8 mouse cellular contexts compared by ENCODE assay signal in the genomic region with DNA sequence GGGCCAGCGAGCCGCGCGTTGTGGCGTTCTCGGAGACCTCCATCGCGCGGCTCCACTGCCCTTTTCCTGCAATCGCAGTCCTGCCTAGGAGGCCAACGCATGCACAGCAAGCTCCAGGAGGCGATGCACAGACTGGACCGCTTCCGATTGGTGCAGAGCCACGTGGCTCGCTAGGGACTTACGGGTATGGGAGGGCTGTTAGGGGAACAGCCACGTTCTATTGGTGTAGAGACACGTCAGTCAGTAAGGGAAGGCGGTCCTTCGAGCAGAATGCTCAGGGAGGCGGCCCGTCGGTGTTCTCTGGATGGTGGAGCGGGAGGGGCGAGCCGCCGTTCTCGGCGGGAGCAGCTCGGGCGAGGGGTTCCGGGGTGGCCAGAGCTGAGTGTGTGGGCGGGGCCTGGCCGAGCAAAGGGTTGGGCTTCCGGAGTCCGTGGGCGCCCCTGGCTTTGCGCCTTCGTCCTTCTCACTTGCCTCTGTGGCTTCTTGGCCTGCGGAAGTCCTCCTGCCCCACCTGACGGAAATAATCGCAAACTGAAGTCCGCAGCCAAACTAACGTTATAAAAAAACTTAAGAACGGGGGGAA. TPM values are rescaled to one million over a fixed set of nuclear protein-coding genes. Genes with fewer than 3 reads are reported as not detected.
DNase-seq lines count a peak whose midpoint lies in the region; ATAC-seq and TF ChIP-seq lines count a peak whose summit lies in the region.

Gene B3gntl1, minus strand, starts transcription at position 164 of the 583 bp plus-strand sequence.

- intact Hi-C loops in heart, postnatal 36 days (cut with DNase I), result loop anchor here (1.0 kb wide), 1 partner anchor 29 kb away; no protein-coding TSS in a partner anchor

- no peaks in the 10 kb centered on the region for H3K27me3 ChIP-seq in G1E (ENCODE audit: insufficient read depth, low read length)
- no peaks in the 10 kb centered on the region for H3K27me3 ChIP-seq in forebrain, embryonic 16.5 days (replicated peaks; ENCODE audit: control insufficient read depth, insufficient read depth, low read length)
- H3K27me3 ChIP-seq in lung, embryonic 14.5 days (ENCODE audit: insufficient read depth, low read length), result no peaks in the 10 kb centered on the region
- no peaks in the 10 kb centered on the region for H3K27me3 ChIP-seq in thymus, adult 2 months (ENCODE audit: control insufficient read depth, insufficient read depth, low read length)

- no peak for TF ChIP-seq CTCF in G1E (IDR thresholded peaks at IDR 0.05; ENCODE audit: low read depth, low read length)
- no peak for TF ChIP-seq CTCF in layer of hippocampus, adult 2 months (conservative IDR thresholded peaks at IDR 0.05)
- TF ChIP-seq CTCF in lung, embryonic 14.5 days (IDR thresholded peaks at IDR 0.05; ENCODE audit: low read depth), result no peak; the same call in 1 of the 2 replicates
- no peak for TF ChIP-seq CTCF in olfactory bulb, adult 2 months (IDR thresholded peaks at IDR 0.05; ENCODE audit: insufficient read depth, low read depth, low read length)
- 0 out of 2 replicates have a peak, but pooled peaks have one; percentile 36 for TF ChIP-seq CTCF in thymus, adult 2 months (IDR thresholded peaks at IDR 0.05; ENCODE audit: borderline replicate concordance, control insufficient read depth, extremely low read depth, insufficient read depth, low read length, poor library complexity)

- DNase-seq in G1E (ENCODE audit: low spot score), result peak; percentile 99
- DNase-seq in cerebellum, adult 18-20 months, result peak; percentile 99
- DNase-seq in heart, postnatal 36 days, result peak; percentile 100
- peak; percentile 99 for DNase-seq in layer of hippocampus, adult 2 months (ENCODE audit: low spot score in 2 of 2)
- DNase-seq in lung, embryonic 14.5 days, result peak; percentile 100
- DNase-seq in thymus, adult 2 months, result peak; percentile 99

- WGBS in forebrain, embryonic 16.5 days, result under 1% methylated on average over 46 of the region's 46 CpGs
- under 1% methylated on average over 46 of the region's 46 CpGs for WGBS in lung, embryonic 14.5 days
- WGBS in olfactory bulb, adult 2 months, result under 1% methylated on average over 46 of the region's 46 CpGs
- under 1% methylated on average over 46 of the region's 46 CpGs for WGBS in thymus, adult 2 months

- peaks cover 17% of the 10 kb centered on the region for H3K4me1 ChIP-seq in G1E (ENCODE audit: insufficient read depth, low read depth, low read length)
- H3K4me1 ChIP-seq in forebrain, embryonic 16.5 days (replicated peaks; ENCODE audit: control insufficient read depth, insufficient read depth, low read length), result peaks cover 9% of the 10 kb centered on the region; the same call in 1 of the 2 replicates
- no peaks in the 10 kb centered on the region for H3K4me1 ChIP-seq in lung, embryonic 14.5 days (ENCODE audit: insufficient read depth)
- peaks cover 2% of the 10 kb centered on the region; the same call in 1 of the 2 replicates for H3K4me1 ChIP-seq in olfactory bulb, adult 2 months (ENCODE audit: control insufficient read depth, insufficient read depth, low read length)
- H3K4me1 ChIP-seq in thymus, adult 2 months (replicated peaks; ENCODE audit: control insufficient read depth, insufficient read depth, low read length), result peaks cover 4% of the 10 kb centered on the region

- peak; percentile 93 for TF ChIP-seq POLR2A in olfactory bulb, adult 2 months (IDR thresholded peaks at IDR 0.05; ENCODE audit: insufficient read depth, low read depth, low read length)
- peak; percentile 48; the same call in 1 of the 2 replicates for TF ChIP-seq POLR2A in thymus, adult 2 months (IDR thresholded peaks at IDR 0.05; ENCODE audit: control insufficient read depth, extremely low read depth, insufficient read depth, low read length, poor library complexity)

- peak; percentile 99 for ATAC-seq in G1E (ENCODE audit: extremely low read depth, insufficient number of reproducible peaks, low FRiP score, poor library complexity, severe bottlenecking)
- peak; percentile 100 for ATAC-seq in forebrain, embryonic 16.5 days
- ATAC-seq in lung, embryonic 14.5 days (ENCODE audit: insufficient read depth), result peak; percentile 100

- H3K9me3 ChIP-seq in G1E (replicated peaks), result peaks cover 2% of the 10 kb centered on the region
- H3K9me3 ChIP-seq in forebrain, embryonic 16.5 days (ENCODE audit: control insufficient read depth, low read length), result no peaks in the 10 kb centered on the region
- no peaks in the 10 kb centered on the region for H3K9me3 ChIP-seq in lung, embryonic 14.5 days (ENCODE audit: low read depth, low read length)

- peak within 1 kb of the TSS; percentile 84 for H3K4me2 ChIP-seq in forebrain, embryonic 16.5 days (ENCODE audit: low read length)
- H3K4me2 ChIP-seq in lung, embryonic 14.5 days, result peak within 1 kb of the TSS; percentile 73

- peak within 1 kb of the TSS; percentile 77 for H3K9ac ChIP-seq in forebrain, embryonic 16.5 days (replicated peaks; ENCODE audit: low read depth, low read length)
- H3K9ac ChIP-seq in lung, embryonic 14.5 days, result peak within 1 kb of the TSS; percentile 72

- peak within 1 kb of the TSS; percentile 91 for H3K27ac ChIP-seq in forebrain, embryonic 16.5 days (ENCODE audit: low read length)
- peak within 1 kb of the TSS; percentile 96 for H3K27ac ChIP-seq in layer of hippocampus, adult 2 months
- H3K27ac ChIP-seq in lung, embryonic 14.5 days (ENCODE audit: low read depth), result peak within 1 kb of the TSS; percentile 92
- peak within 1 kb of the TSS; percentile 73 for H3K27ac ChIP-seq in olfactory bulb, adult 2 months (ENCODE audit: insufficient read depth, low read depth, low read length)
- H3K27ac ChIP-seq in thymus, adult 2 months (ENCODE audit: control insufficient read depth, insufficient read depth, low read length), result peak within 1 kb of the TSS; percentile 42; the same call in 1 of the 2 replicates

- peaks cover 20% of the 10 kb centered on the region for H3K36me3 ChIP-seq in G1E (replicated peaks)
- no peaks in the 10 kb centered on the region for H3K36me3 ChIP-seq in forebrain, embryonic 16.5 days (ENCODE audit: control insufficient read depth, insufficient read depth)
- peaks cover 6% of the 10 kb centered on the region; the same call in 1 of the 2 replicates for H3K36me3 ChIP-seq in lung, embryonic 14.5 days (ENCODE audit: insufficient read depth)
- no peaks in the 10 kb centered on the region for H3K36me3 ChIP-seq in thymus, adult 2 months (ENCODE audit: control insufficient read depth, insufficient read depth, low read length)

- peak within 1 kb of the TSS; percentile 95 for H3K4me3 ChIP-seq in G1E (ENCODE audit: low read depth, low read length)
- peak within 1 kb of the TSS; percentile 76 for H3K4me3 ChIP-seq in forebrain, embryonic 16.5 days (replicated peaks; ENCODE audit: low read length)
- H3K4me3 ChIP-seq in layer of hippocampus, adult 2 months, result peak within 1 kb of the TSS; percentile 96
- H3K4me3 ChIP-seq in lung, embryonic 14.5 days (ENCODE audit: low read depth, low read length), result peak within 1 kb of the TSS; percentile 69
- H3K4me3 ChIP-seq in olfactory bulb, adult 2 months (ENCODE audit: insufficient read depth, low read depth, low read length), result peak within 1 kb of the TSS; percentile 82
- peak within 1 kb of the TSS; percentile 69 for H3K4me3 ChIP-seq in thymus, adult 2 months (ENCODE audit: control insufficient read depth, insufficient read depth, low read length)

RNA-seq across cellular contexts. Expression of gene B3gntl1, which starts in this region (rescaled TPM):
- total RNA-seq in G1E (2014; fragmentation: Nextera tagmentation) (4.2 and 4.9 TPM in 2 replicates), G1E (2017) (7.4 and 8.0 TPM in 2 replicates)
- 1.6 and 2.2 TPM in 2 replicates for polyA plus RNA-seq in G1E (2012)
- 7.4 and 7.8 TPM in 2 replicates for polyA plus RNA-seq in forebrain, embryonic 16.5 days (2015; fragmentation: Nextera tagmentation; extraction: Ambion mirVana)
- 1 to 10 TPM; 3.5 to 4.3 TPM for total RNA-seq in heart, postnatal 36 days (2021)
- total RNA-seq in layer of hippocampus, adult 2 months (2021), result 1 to 10 TPM; 7.1 to 8.1 TPM
- polyA plus RNA-seq in lung, embryonic 14.5 days (2014; fragmentation: Nextera tagmentation; extraction: Ambion mirVana), result 7.3 and 8.0 TPM in 2 replicates
- not detected in 2 replicates for polyA plus RNA-seq in olfactory bulb, adult 2 months (2012; ENCODE audit: insufficient read depth, insufficient read length, low replicate concordance, missing spikeins)
- polyA plus RNA-seq in thymus, adult 2 months (2012; rRNA removed), result 6.8 and 8.2 TPM in 2 replicates

Comparison
In these comparisons a context has a peak if more than half of its experiments do, and no peak if none do; other contexts are left out.
1. Peak in every context shown above with its lines: DNase-seq, ATAC-seq, H3K4me3 ChIP-seq and H3K27ac ChIP-seq.
2. H3K27ac ChIP-seq: peak in every context shown above with its lines; median percentile 96 in layer of hippocampus, adult 2 months; 92 in lung, embryonic 14.5 days; 91 in forebrain, embryonic 16.5 days; 73 in olfactory bulb, adult 2 months; 42 in thymus, adult 2 months.